Mouse (Mus musculus) small intestine, adult 2 months (tissue): Measurements from ENCODE around the gene Coro7. TPM values are rescaled to one million over a fixed set of nuclear protein-coding genes. Genes with fewer than 3 reads are reported as not detected.

Experiments
- H3K27ac ChIP-seq: fragments of 200-500 bp; 2 replicates; pipeline ENCODE4 v1.5.1; 2012; ENCODE audit warnings: low read depth, low read length, control low read depth, inconsistent platforms; ENCODE audit not compliant: insufficient read depth
- H3K27me3 ChIP-seq: fragments of 200-500 bp; 2 replicates; pipeline ENCODE4 v1.6.1; 2012; ENCODE audit warnings: mild to moderate bottlenecking, moderate library complexity, low read length, inconsistent platforms; ENCODE audit not compliant: control insufficient read depth, insufficient read depth
- H3K36me3 ChIP-seq: fragments of 200-500 bp; 2 replicates; pipeline ENCODE4 v1.6.1; 2012; ENCODE audit warnings: mild to moderate bottlenecking, low read length, control low read depth, inconsistent platforms; ENCODE audit not compliant: control insufficient read depth, insufficient read depth
- H3K4me1 ChIP-seq: fragments of 200-500 bp; 2 replicates; pipeline ENCODE4 v1.6.1; 2012; ENCODE audit warnings: low read length, inconsistent platforms, mixed read lengths; ENCODE audit not compliant: control insufficient read depth, insufficient read depth, insufficient read length
- H3K4me3 ChIP-seq: fragments of 200-500 bp; 2 replicates; pipeline ENCODE4 v1.5.1; 2012; ENCODE audit warnings: low read depth, mild to moderate bottlenecking, control low read depth, inconsistent platforms, low read length, moderate library complexity
- CTCF ChIP-seq: fragments of 200-500 bp; IDR thresholded peaks from 2 replicates; pipeline ENCODE4 v1.5.1; 2012; ENCODE audit warnings: low read depth, mild to moderate bottlenecking, control low read depth, inconsistent platforms, low read length, moderate library complexity, mixed read lengths; ENCODE audit not compliant: insufficient replicate concordance, insufficient read length; ENCODE audit errors: extremely low read depth
- POLR2A ChIP-seq: fragments of 200-500 bp; IDR thresholded peaks from 2 replicates; pipeline ENCODE4 v1.6.1; 2012; ENCODE audit warnings: low read depth, mild to moderate bottlenecking, control low read depth, inconsistent platforms, low read length, moderate library complexity
- WGBS: fragments of 180-500 bp; shearing (Covaris S2); methylation state at CpG from one replicate; pipeline ENCODE4 v1.1.7; 2018; 5-methylcytosine and 5-hydroxymethylcytosine counted together
- polyA plus RNA-seq: library from polyadenylated mRNA; depleted of rRNA; stranded (reverse); fragments of >200 nt; gene quantifications from 2 replicates; pipeline ENCODE4 v1.2.3, GENCODE M21; 2012

Coro7 gene
- polyA plus RNA-seq, 1 experiment = 86.6 TPM

DNA sequence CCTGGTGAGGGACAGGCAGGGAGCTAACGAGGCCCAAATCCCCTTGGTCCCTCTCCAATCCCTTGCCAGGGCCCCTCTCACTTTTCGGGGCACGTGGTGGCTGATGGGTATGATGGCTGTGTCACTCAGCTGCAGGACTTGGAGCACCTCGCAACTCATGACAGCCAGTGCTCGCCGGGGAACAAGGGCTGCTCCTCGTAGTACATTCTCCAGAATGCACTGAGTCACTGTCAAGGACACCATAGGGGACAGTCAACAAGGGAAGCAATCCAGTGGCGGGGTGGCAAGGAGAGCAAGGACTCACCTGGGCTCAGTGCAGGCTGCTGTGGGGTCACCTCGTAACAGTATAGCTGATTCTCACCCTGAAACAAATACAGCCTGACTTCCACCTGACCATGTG lies 44.9 kb downstream of the Coro7 start:
- 92% methylated on average over 9 of the region's 9 CpGs for whole genome bisulfite sequencing
- Histone ChIP-seq H3K4me3 (no peak overlapping the region), H3K27me3 (no peaks in the 10 kb centered on the region), H3K27ac (no peak overlapping the region), H3K36me3 (peaks cover 48% of the 10 kb centered on the region), H3K4me1 (no peaks in the 10 kb centered on the region)
- TF ChIP-seq POLR2A = no peak
- TF ChIP-seq CTCF = no peak

GRCm38 (mm10) chr16:4633661-4634060 lies 45.9 kb downstream of the Coro7 start:
- H3K36me3 ChIP-seq = peaks cover 53% of the 10 kb centered on the region
- H3K27me3 ChIP-seq = no peaks in the 10 kb centered on the region
- H3K4me3 ChIP-seq = no peak overlapping the region
- no peaks in the 10 kb centered on the region for H3K4me1 ChIP-seq
- 95% methylated on average over 3 of the region's 3 CpGs for WGBS
- TF ChIP-seq CTCF (no peak), POLR2A (no peak)
- H3K27ac ChIP-seq = no peak overlapping the region

DNA sequence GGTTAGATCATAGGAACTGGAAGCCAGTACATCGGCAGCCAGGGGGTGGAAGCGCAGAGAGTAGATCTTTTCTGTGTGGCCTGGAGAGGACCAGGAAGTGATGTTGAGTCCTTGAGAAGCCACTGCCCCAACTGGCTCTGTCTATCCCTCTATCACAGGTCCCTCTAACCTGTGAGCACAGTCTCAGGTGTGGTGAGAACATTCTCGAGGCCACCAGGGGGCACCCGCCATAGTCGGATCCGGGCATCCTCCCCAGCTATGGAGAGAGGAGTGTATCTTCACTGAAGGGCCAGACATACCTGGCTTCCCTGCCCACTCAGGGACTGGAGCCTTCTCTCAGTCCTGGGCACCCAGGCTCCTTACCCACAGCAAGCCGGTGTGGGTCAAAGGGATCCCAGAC lies 47.5 kb downstream of the Coro7 start:
- H3K27ac ChIP-seq = no peak overlapping the region
- no peaks in the 10 kb centered on the region for H3K4me1 ChIP-seq
- peak; percentile 44; the same call in 1 of the 2 replicates for TF ChIP-seq CTCF
- no peak for TF ChIP-seq POLR2A
- no peak overlapping the region for H3K4me3 ChIP-seq
- no peaks in the 10 kb centered on the region for H3K27me3 ChIP-seq
- H3K36me3 ChIP-seq = peaks cover 57% of the 10 kb centered on the region
- WGBS = 53% methylated on average over 7 of the region's 7 CpGs

DNA sequence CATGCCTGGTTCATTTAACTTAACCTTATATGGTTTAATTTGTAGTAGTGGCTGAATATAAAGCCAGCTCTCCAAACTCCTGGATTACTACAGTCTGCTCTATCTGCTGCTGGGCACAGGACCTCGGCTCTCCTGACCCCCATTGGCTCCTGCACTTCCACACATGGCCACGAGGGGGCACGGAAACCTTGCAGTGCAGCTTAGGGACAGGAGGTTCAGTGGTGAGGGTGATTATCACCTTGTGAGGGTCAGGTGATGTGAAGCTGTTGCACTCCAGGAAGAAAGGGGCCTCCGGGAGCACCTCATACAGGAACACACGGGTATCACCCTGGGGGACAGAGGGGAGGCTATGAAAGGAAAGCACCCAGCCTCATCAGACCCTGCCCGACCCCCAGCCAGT lies 49.6 kb downstream of the Coro7 start:
- H3K4me1 ChIP-seq = no peaks in the 10 kb centered on the region
- H3K36me3 ChIP-seq = peaks cover 55% of the 10 kb centered on the region
- no peak overlapping the region for H3K27ac ChIP-seq
- TF ChIP-seq POLR2A (no peak), CTCF (peak; percentile 94; the same call in 1 of the 2 replicates)
- 16% methylated on average over 6 of the region's 6 CpGs for WGBS
- H3K27me3 ChIP-seq = no peaks in the 10 kb centered on the region
- H3K4me3 ChIP-seq = no peak overlapping the region

GRCm38 (mm10) chr16:4628898-4629419 lies 50.6 kb downstream of the Coro7 start:
- Histone ChIP-seq H3K4me3 (no peak overlapping the region), H3K36me3 (peaks cover 48% of the 10 kb centered on the region), H3K27ac (no peak overlapping the region), H3K27me3 (no peaks in the 10 kb centered on the region), H3K4me1 (no peaks in the 10 kb centered on the region; the same call in 1 of the 2 replicates)
- 97% methylated on average over 9 of the region's 9 CpGs for WGBS
- TF ChIP-seq CTCF = no peak
- no peak for TF ChIP-seq POLR2A

DNA sequence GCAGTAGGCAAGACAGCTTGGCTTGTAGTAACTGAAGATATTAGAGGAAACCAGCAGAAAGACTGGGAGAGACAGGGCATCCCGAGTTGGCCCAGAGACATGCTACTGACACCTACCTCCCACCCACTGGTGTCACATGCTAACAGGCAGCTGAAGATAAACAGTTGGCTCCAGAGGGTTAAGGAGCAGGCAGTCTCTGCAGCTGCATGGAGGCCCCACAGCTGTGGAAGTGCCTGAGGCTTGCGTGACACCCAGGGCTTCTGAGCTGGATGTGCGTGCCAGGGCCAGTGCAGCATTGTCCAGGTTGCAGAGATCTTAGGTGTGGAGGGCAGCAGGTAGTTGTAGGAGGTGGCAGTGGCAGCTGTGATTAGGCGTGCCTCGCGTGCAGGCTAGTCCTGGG lies 52.5 kb downstream of the Coro7 start:
- no peak for TF ChIP-seq CTCF
- no peak for TF ChIP-seq POLR2A
- Histone ChIP-seq H3K27me3 (no peaks in the 10 kb centered on the region), H3K27ac (no peak overlapping the region), H3K4me1 (peaks cover 6% of the 10 kb centered on the region; the same call in 1 of the 2 replicates), H3K4me3 (no peak overlapping the region), H3K36me3 (peaks cover 32% of the 10 kb centered on the region)
- 89% methylated on average over 6 of the region's 6 CpGs for WGBS

- under 1% methylated on average over 56 of the region's 56 CpGs for WGBS
- H3K36me3 ChIP-seq = peaks cover 19% of the 10 kb centered on the region
- peak within 1 kb of the TSS; percentile 59 for H3K27ac ChIP-seq
- H3K4me3 ChIP-seq = peak within 1 kb of the TSS; percentile 94
- no peaks in the 10 kb centered on the region for H3K27me3 ChIP-seq
- H3K4me1 ChIP-seq = peaks cover 6% of the 10 kb centered on the region; the same call in 1 of the 2 replicates
- TF ChIP-seq POLR2A (peak; percentile 45; the same call in 1 of the 2 replicates), CTCF (no peak)
Observed at GRCm38 (mm10) chr16:4624481-4625110, 55.0 kb downstream of the Coro7 start, which contains the start of gene Pam16. TSS of gene Pam16 (minus strand) at chr16:4624988.
